Mouse (Mus musculus): ENCODE results near the gene Tnfrsf25.

- no peak for TF ChIP-seq EP300 (IDR thresholded peaks at IDR 0.05)
- no peak for TF ChIP-seq CTCF (IDR thresholded peaks at IDR 0.05)
Observed at GRCm38 (mm10) chr4:152126026-152126920, 10.5 kb downstream of the Tnfrsf25 start.
